Mouse (Mus musculus) regulatory T cell (primary cell): ENCODE measurements at regions not wholly inside any gene's neighbourhood (a gene's known extent, or its start where the extent isn't known, plus 50 kb on each side); places are given as distances from the start of the nearest gene placed in this dataset.

Experiments used
- in situ Hi-C: fragments of 300-600 bp; cut with MboI, MseI; formaldehyde crosslinking; loops from one replicate; pipeline ENCODE4 v1.15.1; 2025; ENCODE audit warnings: high pct_unique_total_duplicates

GRCm38 (mm10) chr10:98424450-98424849 lies 489.8 kb upstream of the Atp2b1 start:
- in situ Hi-C loops, result no loop called here

- in situ Hi-C loops, result no loop called here
Measured at GRCm38 (mm10) chr10:98434974-98435373, 479.2 kb upstream of the Atp2b1 start.

- in situ Hi-C loops, result loop anchor here (10.0 kb wide), 1 partner anchor 63 kb away; no protein-coding TSS in a partner anchor
Measured at GRCm38 (mm10) chr10:98461538-98461937, 452.7 kb upstream of the Atp2b1 start.

GRCm38 (mm10) chr10:98474581-98474980 lies 439.6 kb upstream of the Atp2b1 start:
- in situ Hi-C loops, result no loop called here

- in situ Hi-C loops, result loop anchor here (5.0 kb wide), 1 partner anchor 341 kb away; no protein-coding TSS in a partner anchor
Measured at GRCm38 (mm10) chr10:98485751-98486681, 428.2 kb upstream of the Atp2b1 start.

- in situ Hi-C loops, result no loop called here
Measured at GRCm38 (mm10) chr10:98494354-98494753, 419.9 kb upstream of the Atp2b1 start.

- in situ Hi-C loops, result loop anchor here (5.0 kb wide), 1 partner anchor 596 kb away; no protein-coding TSS in a partner anchor
Measured at GRCm38 (mm10) chr10:98496254-98496653, 418.0 kb upstream of the Atp2b1 start.

- in situ Hi-C loops, result no loop called here
Measured at GRCm38 (mm10) chr10:98500315-98500714, 413.9 kb upstream of the Atp2b1 start.

- in situ Hi-C loops, result no loop called here
Measured at GRCm38 (mm10) chr10:98501566-98501965, 412.6 kb upstream of the Atp2b1 start.

- in situ Hi-C loops, result no loop called here
Measured at GRCm38 (mm10) chr10:98504524-98504923, 409.7 kb upstream of the Atp2b1 start.

GRCm38 (mm10) chr10:98508515-98509143 lies 405.6 kb upstream of the Atp2b1 start:
- in situ Hi-C loops, result no loop called here

- in situ Hi-C loops, result no loop called here
Measured at GRCm38 (mm10) chr10:98514836-98515235, 399.4 kb upstream of the Atp2b1 start.

GRCm38 (mm10) chr10:98517609-98518008 lies 396.6 kb upstream of the Atp2b1 start:
- in situ Hi-C loops, result no loop called here

GRCm38 (mm10) chr10:98529565-98529964 lies 384.6 kb upstream of the Atp2b1 start:
- in situ Hi-C loops, result loop anchor here (10.0 kb wide), 2 partner anchors 65 to 1045 kb away; no protein-coding TSS in a partner anchor

- in situ Hi-C loops, result loop anchor here (10.0 kb wide), 1 partner anchor 1143 kb away; no protein-coding TSS in a partner anchor
Measured at GRCm38 (mm10) chr10:98531425-98531824, 382.8 kb upstream of the Atp2b1 start.

GRCm38 (mm10) chr10:98538706-98539105 lies 375.5 kb upstream of the Atp2b1 start:
- in situ Hi-C loops, result loop anchor here (10.0 kb wide), 1 partner anchor 1136 kb away; no protein-coding TSS in a partner anchor

- in situ Hi-C loops, result no loop called here
Measured at GRCm38 (mm10) chr10:98541062-98541461, 373.1 kb upstream of the Atp2b1 start.

GRCm38 (mm10) chr10:98542072-98542471 lies 372.1 kb upstream of the Atp2b1 start:
- in situ Hi-C loops, result no loop called here

GRCm38 (mm10) chr10:98543253-98543997 lies 370.8 kb upstream of the Atp2b1 start:
- in situ Hi-C loops, result no loop called here

GRCm38 (mm10) chr10:98543998-98544349 lies 370.2 kb upstream of the Atp2b1 start:
- in situ Hi-C loops, result no loop called here

GRCm38 (mm10) chr10:98554575-98554974 lies 359.6 kb upstream of the Atp2b1 start:
- in situ Hi-C loops, result no loop called here
